Mouse (Mus musculus): Measurements from ENCODE around the gene Vwa7. TPM values are rescaled to one million over a fixed set of nuclear protein-coding genes. Genes with fewer than 3 reads are reported as not detected.
"Not testable (repeated sequence)": the region's sequence is repeated elsewhere in the genome, so short reads cannot be mapped to it uniquely, and the experiment has no call there.

Gene Vwa7
- 1 to 10 TPM; 8.4 to 9.3 TPM for total RNA-seq (2021)

DNA sequence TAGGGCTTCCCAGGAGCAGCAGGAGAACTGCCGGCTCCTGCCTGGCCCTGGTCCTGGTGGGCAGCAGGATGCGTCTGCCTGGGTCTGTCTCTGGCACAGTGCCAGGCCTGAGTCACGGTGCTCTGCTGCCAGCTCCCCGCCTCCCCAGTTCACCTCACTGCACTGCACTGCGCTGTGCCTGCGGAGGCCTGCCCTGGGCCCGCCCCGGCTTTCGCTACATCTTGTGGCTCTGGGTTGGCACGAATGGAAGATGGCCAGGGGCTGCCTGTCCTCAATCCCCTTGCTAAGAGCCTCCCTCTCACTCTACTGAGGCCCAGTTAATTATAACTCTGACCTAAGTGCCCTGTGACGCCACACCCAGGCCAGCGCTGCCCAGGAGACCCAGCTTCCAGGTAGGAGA, at the start of gene Vwa7:
Vwa7 (plus strand) TSS at position 204 of the 400 bp plus-strand sequence.
- peak in 1 of 2 experiments; percentile 36 for DNase-seq
- intact Hi-C loops (cut with DNase I), result no loop called here

GRCm38 (mm10) chr17:34969822-34970221, 46.6 kb upstream of the Vwa7 start, which contains the start of gene Gm20481:
Gene Gm20481 (plus strand): TSS chr17:34969912.
- intact Hi-C loops (cut with DNase I); DNase-seq: not testable (repeated sequence)

- intact Hi-C loops (cut with DNase I); DNase-seq: not testable (repeated sequence)
Measured at GRCm38 (mm10) chr17:34970850-34971249, 45.5 kb upstream of the Vwa7 start.

- intact Hi-C loops (cut with DNase I), result not testable (repeated sequence)
Measured at GRCm38 (mm10) chr17:34971694-34972068, 44.7 kb upstream of the Vwa7 start.

GRCm38 (mm10) chr17:34972069-34972749, 44.2 kb upstream of the Vwa7 start, which contains the start of the genes Hspa1a and Hspa1l:
Gene Hspa1a (minus strand): TSS chr17:34972156.
Gene Hspa1l (plus strand): TSS chr17:34972703.
- peak; percentile 91 to 93 for DNase-seq
- intact Hi-C loops (cut with DNase I), result not testable (repeated sequence)

More at GRCm38 (mm10) chr17:34971694-34972068, 44.7 kb upstream of the Vwa7 start:
- DNase-seq, result not testable (repeated sequence)

- intact Hi-C loops (cut with DNase I), result no loop called here
- DNase-seq, result no peak
Measured at GRCm38 (mm10) chr17:34975581-34976492, 40.5 kb upstream of the Vwa7 start.

DNA sequence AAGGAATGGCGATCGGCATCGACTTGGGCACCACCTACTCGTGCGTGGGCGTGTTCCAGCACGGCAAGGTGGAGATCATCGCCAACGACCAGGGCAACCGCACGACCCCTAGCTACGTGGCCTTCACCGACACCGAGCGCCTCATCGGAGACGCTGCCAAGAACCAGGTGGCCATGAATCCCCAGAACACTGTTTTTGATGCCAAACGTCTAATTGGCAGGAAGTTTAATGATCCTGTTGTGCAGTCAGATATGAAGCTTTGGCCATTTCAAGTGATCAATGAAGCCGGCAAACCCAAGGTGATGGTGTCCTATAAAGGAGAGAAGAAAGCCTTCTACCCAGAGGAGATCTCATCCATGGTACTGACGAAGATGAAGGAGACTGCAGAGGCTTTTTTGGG, 39.4 kb upstream of the Vwa7 start:
- DNase-seq, result no peak
- intact Hi-C loops (cut with DNase I), result no loop called here

DNA sequence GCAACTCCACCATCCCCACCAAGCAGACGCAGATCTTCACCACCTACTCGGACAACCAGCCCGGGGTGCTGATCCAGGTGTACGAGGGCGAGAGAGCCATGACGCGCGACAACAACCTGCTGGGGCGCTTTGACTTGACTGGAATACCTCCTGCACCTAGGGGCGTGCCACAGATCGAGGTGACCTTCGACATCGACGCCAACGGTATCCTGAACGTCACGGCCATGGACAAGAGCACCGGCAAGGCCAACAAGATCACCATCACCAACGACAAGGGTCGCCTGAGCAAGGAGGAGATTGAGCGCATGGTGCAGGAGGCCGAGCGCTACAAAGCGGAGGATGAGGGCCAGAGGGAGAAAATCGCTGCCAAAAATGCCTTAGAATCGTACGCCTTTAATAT, 38.1 kb upstream of the Vwa7 start:
- DNase-seq, result no peak
- intact Hi-C loops (cut with DNase I), result loop anchor here (1.0 kb wide), 1 partner anchor 23 kb away; no protein-coding TSS in a partner anchor

- intact Hi-C loops (cut with DNase I), result loop anchor here (10.0 kb wide), 1 partner anchor 45 kb away; the partner anchor contains the start of gene Neu1
Measured at GRCm38 (mm10) chr17:34979631-34980030, 36.7 kb upstream of the Vwa7 start.

GRCm38 (mm10) chr17:34980655-34981054, 35.7 kb upstream of the Vwa7 start:
- intact Hi-C loops (cut with DNase I), result loop anchor here (1.0 to 10.0 kb wide), 2 partner anchors 28 to 46 kb away; partner anchors contain the start of gene Neu1
- DNase-seq, result peak in 1 of 2 experiments; percentile 44

More at GRCm38 (mm10) chr17:34979631-34980030, 36.7 kb upstream of the Vwa7 start:
- DNase-seq, result no peak

- intact Hi-C loops (cut with DNase I), result loop anchor here (1.0 to 10.0 kb wide), 3 partner anchors 19 to 47 kb away; partner anchors contain the start of genes Neu1 and Vars
- DNase-seq, result peak; percentile 90 to 97
Measured at GRCm38 (mm10) chr17:34981690-34982180, 34.6 kb upstream of the Vwa7 start, which contains the start of gene Lsm2. Gene Lsm2 (plus strand): TSS chr17:34981862.

DNA sequence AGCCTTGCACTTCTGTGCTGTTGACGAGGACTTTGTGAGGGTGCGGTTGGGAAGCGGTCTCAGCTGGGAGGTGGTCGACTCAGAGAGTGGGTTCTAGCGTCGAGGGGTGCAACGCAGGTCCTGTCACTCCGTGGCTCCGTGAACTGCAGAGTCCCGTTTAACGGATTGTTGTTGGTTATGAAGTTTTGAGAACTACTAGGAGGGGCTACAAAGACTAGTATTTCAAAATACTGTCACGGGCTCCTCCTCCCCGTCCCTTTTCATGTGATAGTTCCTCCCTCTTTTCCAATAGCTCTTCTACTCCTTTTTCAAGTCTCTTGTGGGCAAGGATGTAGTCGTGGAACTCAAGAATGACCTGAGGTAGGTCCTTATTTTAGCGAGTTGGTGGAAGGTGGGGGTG, 34.1 kb upstream of the Vwa7 start:
- DNase-seq, result no peak
- intact Hi-C loops (cut with DNase I), result loop anchor here (2.0 to 10.0 kb wide), 2 partner anchors 18 to 48 kb away; partner anchors contain the start of genes Neu1 and Vars

GRCm38 (mm10) chr17:34984218-34984617, 32.2 kb upstream of the Vwa7 start:
- intact Hi-C loops (cut with DNase I), result loop anchor here (2.0 to 10.0 kb wide), 2 partner anchors 49 to 133 kb away; partner anchors contain the start of genes Nelfe, Neu1 and Skiv2l

DNA sequence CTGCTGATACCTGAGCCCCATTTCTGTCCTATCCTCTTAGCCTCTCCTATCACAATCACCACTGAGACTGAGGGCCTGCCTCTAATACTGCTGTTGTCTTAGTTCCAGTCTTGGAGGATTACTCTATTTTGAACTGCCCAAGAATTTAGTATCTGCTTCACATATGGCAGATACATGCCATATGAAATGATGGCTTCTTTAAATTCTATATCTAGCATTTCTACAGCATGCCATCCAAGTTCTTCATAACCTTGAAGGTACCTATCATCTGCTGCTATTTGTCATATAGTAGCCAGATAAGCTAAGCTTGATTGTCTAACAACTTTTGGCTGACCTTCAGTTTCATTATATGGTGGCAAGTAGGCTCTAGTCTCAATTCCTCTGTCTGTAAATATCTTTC, 21.6 kb upstream of the Vwa7 start:
- intact Hi-C loops (cut with DNase I), result no loop called here
- no peak for DNase-seq

More at GRCm38 (mm10) chr17:34984218-34984617, 32.2 kb upstream of the Vwa7 start:
- DNase-seq, result no peak

- DNase-seq; intact Hi-C loops (cut with DNase I): not testable (repeated sequence)
Measured at GRCm38 (mm10) chr17:34995192-34995591, 21.2 kb upstream of the Vwa7 start.

DNA sequence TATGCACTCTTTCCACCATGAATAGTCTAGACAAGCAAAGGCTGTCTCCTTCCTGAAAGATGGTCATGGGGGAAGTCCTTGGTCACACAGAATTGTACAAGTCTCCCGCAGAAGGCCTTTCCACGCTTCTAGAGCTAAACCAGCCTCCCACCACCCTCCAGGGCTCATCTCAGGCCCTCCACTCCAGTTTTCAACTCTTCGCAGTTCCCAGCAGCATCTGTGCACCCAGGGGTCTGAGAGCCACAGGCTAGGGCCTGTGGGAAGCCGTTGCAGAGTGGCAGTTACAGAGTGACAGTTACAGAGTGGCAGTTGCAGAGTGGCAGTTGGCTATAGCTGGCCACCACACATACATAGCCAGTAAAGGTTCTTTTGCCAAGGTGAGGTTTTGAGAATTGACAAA, 20.5 kb upstream of the Vwa7 start:
- intact Hi-C loops (cut with DNase I); DNase-seq: not testable (repeated sequence)

DNA sequence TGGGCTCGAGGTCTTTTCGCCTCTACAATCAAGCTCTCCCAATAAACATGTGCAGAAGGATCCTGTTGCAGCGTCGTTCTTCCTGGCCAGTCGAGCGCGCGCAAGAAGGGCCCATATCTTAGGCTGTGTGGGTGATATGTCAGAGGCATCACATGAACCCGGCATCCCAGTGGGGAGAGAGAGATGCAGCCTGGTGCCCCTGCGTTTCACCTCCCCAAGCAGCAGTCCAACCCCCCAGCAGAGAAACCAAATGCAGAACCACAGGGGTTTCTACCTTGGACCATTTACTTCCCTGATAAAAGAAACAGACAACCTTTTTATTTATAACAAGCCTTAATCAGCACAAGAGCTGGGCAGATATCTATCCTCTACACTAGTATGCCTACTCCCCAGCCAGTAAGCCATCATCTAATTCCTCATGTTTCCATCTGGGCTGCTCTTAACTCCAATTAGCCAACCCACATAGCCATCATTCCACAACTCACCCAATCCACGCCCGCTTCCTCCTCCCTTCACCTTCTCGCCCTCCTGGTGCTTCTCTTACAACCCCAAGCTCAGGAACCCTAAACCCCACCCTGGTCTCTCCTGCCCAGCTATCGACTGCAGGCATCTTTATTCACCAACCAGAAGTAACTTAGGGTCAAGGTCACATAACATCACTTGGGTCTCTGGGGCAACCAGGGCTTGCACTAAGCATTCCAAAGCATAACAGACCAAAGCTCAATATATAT, 19.8 kb upstream of the Vwa7 start:
- DNase-seq, result no peak

GRCm38 (mm10) chr17:34997142-34997483, 19.3 kb upstream of the Vwa7 start:
- intact Hi-C loops (cut with DNase I), result no loop called here

More for the DNA sequence above, 19.8 kb upstream of the Vwa7 start:
- intact Hi-C loops (cut with DNase I), result no loop called here

DNA sequence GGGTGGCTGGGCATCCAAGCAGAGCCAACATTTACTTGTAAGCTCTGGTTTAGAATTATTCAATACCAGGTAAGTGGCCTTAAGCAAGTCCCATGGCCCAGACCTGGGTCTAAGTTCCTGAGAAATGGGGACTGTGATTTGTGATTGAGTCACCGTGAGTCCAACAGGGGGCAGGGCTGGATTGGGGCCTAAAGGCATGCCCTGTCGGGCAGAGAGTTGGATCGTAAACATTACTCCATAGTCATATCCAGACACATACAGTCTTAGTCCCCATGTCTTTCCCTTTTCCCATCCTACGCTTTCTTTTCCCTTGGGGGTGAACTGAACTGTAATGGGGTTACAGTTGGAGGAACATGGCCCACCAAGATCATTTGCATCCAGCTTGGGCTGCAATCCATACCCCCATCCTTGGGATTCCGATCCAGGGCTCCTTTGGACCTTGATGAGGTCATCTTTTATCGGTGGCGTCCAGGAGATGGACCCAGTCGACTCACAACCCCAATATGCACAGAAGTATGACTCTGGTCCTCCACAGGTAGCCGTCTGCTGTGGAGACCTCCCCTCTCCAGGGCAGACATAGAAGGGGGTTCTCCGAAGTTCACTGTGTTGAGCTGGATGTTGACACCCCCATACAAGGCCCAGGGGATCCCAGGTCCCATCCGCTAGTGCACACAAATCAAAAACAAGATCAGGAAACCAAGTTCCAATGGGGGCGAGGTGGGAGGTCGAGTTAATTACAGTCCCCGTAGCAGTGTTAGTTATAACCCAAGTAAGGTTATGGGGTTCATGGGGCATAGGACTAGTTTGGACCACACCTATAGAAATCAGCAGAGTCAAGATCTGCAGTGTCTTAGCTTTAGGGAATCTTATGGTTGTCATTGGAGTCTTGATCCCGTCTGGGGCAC, 17.6 kb upstream of the Vwa7 start:
- DNase-seq, result no peak
- intact Hi-C loops (cut with DNase I), result no loop called here

More at GRCm38 (mm10) chr17:34997142-34997483, 19.3 kb upstream of the Vwa7 start:
- no peak for DNase-seq
